Mouse (Mus musculus) adrenal gland, adult 10 weeks (tissue): Measurements from ENCODE around the gene Lrrc52. TPM values are rescaled to one million over a fixed set of nuclear protein-coding genes. Genes with fewer than 3 reads are reported as not detected.

ENCODE experiments used
- polyA plus RNA-seq: library from polyadenylated mRNA; stranded (reverse); fragments of 350-450 nt; fragmentation: Illumina TruSeq; extraction: RNeasy Lipid Tissue Mini Kit (QIAGEN cat#74804); gene quantifications from one replicate; pipeline ENCODE4 v1.2.3, GENCODE M21; 2014; ENCODE audit warnings: low read depth, low replicate concordance

Gene Lrrc52
- not detected for polyA plus RNA-seq

GRCm38 (mm10) chr1:167466765-167467426 lies at the start of gene Lrrc52:
TSS of gene Lrrc52 (minus strand) at chr1:167466780.

Other genes with a start within 250 kb of the Lrrc52 start
- 26.1 TPM for gene Uck2, start 181.5 kb downstream of the Lrrc52 start, polyA plus RNA-seq
- 843 TPM for gene Tmco1, start 158.4 kb downstream of the Lrrc52 start, polyA plus RNA-seq
- gene Aldh9a1, start 116.8 kb downstream of the Lrrc52 start, polyA plus RNA-seq, result 117 TPM
- gene Mgst3, start 72.9 kb downstream of the Lrrc52 start, polyA plus RNA-seq, result 1.9 TPM
- 0.47 TPM for gene Rxrg, start 131.6 kb upstream of the Lrrc52 start, polyA plus RNA-seq
- not detected for gene Lmx1a, start 222.5 kb upstream of the Lrrc52 start, polyA plus RNA-seq